Mouse (Mus musculus): ENCODE data around the gene Neu3.

DNA sequence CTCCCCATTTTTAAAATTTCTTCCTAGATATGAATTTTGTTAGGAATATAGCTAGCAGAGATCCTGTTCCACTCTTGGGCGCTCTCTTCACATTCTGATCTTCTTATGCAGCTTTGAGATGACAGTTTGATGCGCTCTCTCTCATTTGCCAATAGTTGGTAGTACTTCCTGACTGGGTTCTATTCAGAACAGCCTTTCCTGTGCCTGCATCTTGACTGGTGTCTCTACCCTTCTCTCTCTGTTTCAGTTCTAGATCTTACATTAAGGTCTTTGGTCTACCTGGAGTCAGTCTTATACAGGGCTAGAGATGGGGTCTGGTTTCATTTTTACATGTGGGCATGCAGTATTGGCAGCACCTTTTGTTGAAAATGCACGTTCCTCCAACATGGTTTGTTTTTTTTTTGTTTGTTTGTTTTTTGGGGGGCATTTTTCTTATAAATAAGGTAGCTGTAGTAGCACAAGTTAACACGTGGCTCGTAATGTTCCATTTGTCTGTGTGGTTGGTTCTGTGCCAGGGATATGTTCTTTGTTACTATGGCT is 6.2 kb upstream of the Neu3 start:
- no peak for TF ChIP-seq CHD2 (IDR thresholded peaks at IDR 0.05; ENCODE audit: low read depth, low read length)
- TF ChIP-seq HCFC1 (IDR thresholded peaks at IDR 0.05; ENCODE audit: borderline replicate concordance, insufficient read depth, low read length): no peak
- TF ChIP-seq MAFK (IDR thresholded peaks at IDR 0.05; ENCODE audit: insufficient read depth, low read depth, low read length): no peak
